Mouse (Mus musculus): ENCODE measurements at regions not wholly inside any gene's neighbourhood (a gene's known extent, or its start where the extent isn't known, plus 50 kb on each side); places are given as distances from the start of the nearest gene placed in this dataset.

DNA sequence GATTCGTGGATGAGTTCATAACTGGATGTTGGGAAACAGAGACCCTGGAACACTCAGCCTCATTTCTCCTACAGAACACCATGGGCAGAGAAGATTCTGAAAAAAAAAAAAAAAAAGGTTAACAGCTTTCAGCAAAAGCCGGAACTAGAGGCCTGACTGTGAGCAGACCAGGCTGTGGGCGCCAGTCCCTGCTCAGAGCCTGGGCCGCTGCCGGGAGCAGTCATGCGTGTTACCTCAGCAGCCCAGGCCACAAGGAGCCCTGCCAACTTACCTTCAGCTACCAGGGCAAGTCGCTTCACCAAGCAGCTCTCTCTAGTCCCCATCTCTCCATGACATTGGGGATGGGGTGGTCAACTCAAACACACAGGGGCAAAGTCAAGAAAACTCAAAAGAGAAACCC lies 140.6 kb upstream of the 1700016C15Rik start:
- Histone ChIP-seq H3K27ac (ENCODE audit: insufficient read depth, low read depth, low read length) (no peak overlapping the region), H3K4me3 (ENCODE audit: low read depth, low read length) (no peak overlapping the region), H3K27me3 (ENCODE audit: control insufficient read depth, insufficient read depth, low read length) (no peaks in the 10 kb centered on the region), H3K36me3 (ENCODE audit: control insufficient read depth, insufficient read depth, low read length) (no peaks in the 10 kb centered on the region), H3K4me1 (ENCODE audit: control insufficient read depth, insufficient read depth, insufficient read length, low read length) (no peaks in the 10 kb centered on the region)
- TF ChIP-seq CTCF (IDR thresholded peaks at IDR 0.05; ENCODE audit: extremely low read depth, insufficient read length, insufficient replicate concordance, low read depth, low read length) (no peak), POLR2A (IDR thresholded peaks at IDR 0.05; ENCODE audit: low read depth, low read length) (no peak)
- 94% methylated on average over 7 of the region's 7 CpGs for WGBS

DNA sequence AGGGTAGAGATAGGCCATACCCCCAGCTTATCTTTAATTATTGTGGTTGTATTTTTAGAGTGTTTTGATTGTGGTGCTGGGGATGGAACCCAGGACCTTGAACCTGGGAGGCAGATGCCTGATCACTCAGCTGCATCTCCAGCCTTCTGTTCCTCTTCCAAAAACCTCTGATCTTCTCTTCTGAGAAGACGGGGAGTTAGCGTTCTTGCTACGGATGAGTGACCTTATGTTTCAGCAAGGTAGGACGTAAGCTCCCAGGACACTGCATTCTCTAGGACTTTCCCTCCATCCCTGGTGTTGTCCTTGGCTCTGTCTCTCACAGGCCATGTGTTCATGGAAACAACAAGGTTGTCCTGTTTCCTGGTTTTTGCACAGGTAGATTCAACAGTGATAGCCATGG lies 140.0 kb upstream of the 1700016C15Rik start:
- Histone ChIP-seq H3K36me3 (ENCODE audit: control insufficient read depth, insufficient read depth, low read length) (no peaks in the 10 kb centered on the region), H3K4me1 (ENCODE audit: control insufficient read depth, insufficient read depth, insufficient read length, low read length) (no peaks in the 10 kb centered on the region), H3K4me3 (ENCODE audit: low read depth, low read length) (no peak overlapping the region), H3K27me3 (ENCODE audit: control insufficient read depth, insufficient read depth, low read length) (no peaks in the 10 kb centered on the region), H3K27ac (ENCODE audit: insufficient read depth, low read depth, low read length) (no peak overlapping the region)
- 96% methylated on average over 4 of the region's 4 CpGs for WGBS
- TF ChIP-seq POLR2A (IDR thresholded peaks at IDR 0.05; ENCODE audit: low read depth, low read length) (no peak), CTCF (IDR thresholded peaks at IDR 0.05; ENCODE audit: extremely low read depth, insufficient read length, insufficient replicate concordance, low read depth, low read length) (no peak)

DNA sequence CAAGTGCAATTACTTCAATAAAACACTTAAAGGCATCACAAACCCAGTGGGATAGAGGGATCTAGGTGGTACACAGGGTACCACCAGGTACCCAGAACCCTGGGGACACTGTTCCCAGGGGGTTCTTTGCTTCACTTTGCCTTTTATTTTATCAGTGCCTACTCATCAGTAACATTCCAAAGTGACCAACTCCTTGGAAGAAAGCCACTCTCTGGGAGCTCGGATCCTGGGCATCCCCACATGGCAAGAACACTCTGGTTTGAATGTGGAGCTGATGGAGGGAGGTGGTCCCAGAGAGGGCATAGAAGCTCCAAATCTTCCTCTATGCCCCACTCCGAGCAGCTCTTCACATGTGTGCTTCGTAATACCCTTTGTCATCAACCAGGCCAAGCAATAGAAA lies 137.9 kb upstream of the 1700016C15Rik start:
- no peaks in the 10 kb centered on the region for H3K4me1 ChIP-seq (ENCODE audit: control insufficient read depth, insufficient read depth, insufficient read length, low read length)
- 89% methylated on average over 3 of the region's 3 CpGs for WGBS
- no peak for TF ChIP-seq CTCF (IDR thresholded peaks at IDR 0.05; ENCODE audit: extremely low read depth, insufficient read length, insufficient replicate concordance, low read depth, low read length)
- no peak for TF ChIP-seq POLR2A (IDR thresholded peaks at IDR 0.05; ENCODE audit: low read depth, low read length)
- H3K27me3 ChIP-seq (ENCODE audit: control insufficient read depth, insufficient read depth, low read length), result no peaks in the 10 kb centered on the region
- H3K36me3 ChIP-seq (ENCODE audit: control insufficient read depth, insufficient read depth, low read length), result no peaks in the 10 kb centered on the region
- no peak overlapping the region for H3K27ac ChIP-seq (ENCODE audit: insufficient read depth, low read depth, low read length)
- H3K4me3 ChIP-seq (ENCODE audit: low read depth, low read length), result no peak overlapping the region

DNA sequence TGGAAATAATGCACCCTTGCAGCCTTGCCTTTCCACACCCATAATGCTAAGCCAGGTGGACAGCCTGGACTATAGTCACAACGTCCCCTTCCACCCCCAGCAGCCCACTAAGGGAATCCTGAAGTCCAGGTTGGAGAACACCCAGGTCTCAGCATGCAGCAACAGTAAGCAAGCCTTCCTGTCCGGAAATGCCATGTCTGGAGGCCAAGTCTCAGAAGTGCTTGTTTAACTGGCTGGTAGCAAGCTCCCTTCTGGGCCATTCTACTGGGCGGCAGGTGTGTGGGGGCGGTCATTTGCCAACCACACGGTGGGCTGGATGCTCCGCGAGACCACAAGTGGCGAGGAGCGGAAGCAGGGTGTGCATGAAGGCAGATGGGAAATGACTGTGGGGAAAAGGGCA lies 137.3 kb upstream of the 1700016C15Rik start:
- no peak for TF ChIP-seq POLR2A (IDR thresholded peaks at IDR 0.05; ENCODE audit: low read depth, low read length)
- no peak for TF ChIP-seq CTCF (IDR thresholded peaks at IDR 0.05; ENCODE audit: extremely low read depth, insufficient read length, insufficient replicate concordance, low read depth, low read length)
- Histone ChIP-seq H3K4me1 (ENCODE audit: control insufficient read depth, insufficient read depth, insufficient read length, low read length) (no peaks in the 10 kb centered on the region), H3K4me3 (ENCODE audit: low read depth, low read length) (no peak overlapping the region), H3K27me3 (ENCODE audit: control insufficient read depth, insufficient read depth, low read length) (no peaks in the 10 kb centered on the region), H3K36me3 (ENCODE audit: control insufficient read depth, insufficient read depth, low read length) (no peaks in the 10 kb centered on the region), H3K27ac (ENCODE audit: insufficient read depth, low read depth, low read length) (no peak overlapping the region)
- 82% methylated on average over 9 of the region's 9 CpGs for WGBS

DNA sequence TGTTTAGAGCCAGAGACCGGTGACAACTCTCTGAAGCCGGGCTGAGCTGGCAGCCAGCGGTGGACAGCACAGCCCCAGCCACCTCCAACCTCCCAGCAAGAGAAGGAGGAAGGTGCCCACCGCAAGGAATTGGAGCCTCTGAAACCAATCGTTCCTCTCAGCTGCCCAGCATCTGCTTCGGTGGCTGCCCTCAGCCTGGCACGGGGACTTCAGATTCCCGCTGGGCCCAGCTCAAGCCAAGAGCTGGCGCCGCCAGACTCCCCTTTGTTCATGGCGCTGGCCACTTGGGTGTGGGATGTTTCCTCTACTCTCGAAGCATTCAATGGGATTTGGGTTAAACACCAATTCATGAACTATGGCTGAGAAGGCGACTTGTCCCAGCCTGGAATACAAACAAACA lies 135.3 kb upstream of the 1700016C15Rik start:
- 90% methylated on average over 13 of the region's 13 CpGs for WGBS
- Histone ChIP-seq H3K27ac (ENCODE audit: insufficient read depth, low read depth, low read length) (no peak overlapping the region), H3K4me1 (ENCODE audit: control insufficient read depth, insufficient read depth, insufficient read length, low read length) (no peaks in the 10 kb centered on the region), H3K27me3 (ENCODE audit: control insufficient read depth, insufficient read depth, low read length) (no peaks in the 10 kb centered on the region), H3K36me3 (ENCODE audit: control insufficient read depth, insufficient read depth, low read length) (no peaks in the 10 kb centered on the region), H3K4me3 (ENCODE audit: low read depth, low read length) (no peak overlapping the region)
- TF ChIP-seq POLR2A (IDR thresholded peaks at IDR 0.05; ENCODE audit: low read depth, low read length) (no peak), CTCF (IDR thresholded peaks at IDR 0.05; ENCODE audit: extremely low read depth, insufficient read length, insufficient replicate concordance, low read depth, low read length) (no peak)

DNA sequence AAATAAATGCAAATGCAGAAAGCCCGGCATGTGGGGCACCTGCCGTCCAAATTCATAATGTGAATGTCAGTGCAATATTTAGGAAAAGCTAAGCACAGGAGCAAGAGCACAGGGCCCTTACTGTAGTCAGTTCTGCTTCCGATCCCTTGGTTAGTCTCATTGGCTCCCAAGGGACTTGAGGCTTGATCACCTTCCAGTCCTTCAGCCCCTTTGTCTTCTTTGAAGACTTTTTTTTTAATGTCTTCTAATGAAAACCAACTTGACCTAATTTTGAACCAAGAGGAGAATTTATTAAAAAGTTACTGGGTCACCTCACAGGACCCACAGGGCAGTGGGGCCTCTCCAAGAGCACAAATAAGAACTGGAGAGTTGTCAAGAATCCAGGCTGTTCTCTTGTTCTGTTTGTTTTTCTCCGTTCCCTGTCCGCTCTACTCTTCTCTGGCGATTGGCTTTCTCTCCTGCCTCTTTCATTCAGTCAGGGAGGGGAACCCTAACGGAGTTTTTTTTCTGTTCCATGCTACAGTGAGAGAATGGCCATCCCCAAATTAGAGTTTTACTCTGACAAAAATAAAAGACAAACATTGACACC lies 134.2 kb upstream of the 1700016C15Rik start:
- Histone ChIP-seq H3K36me3 (ENCODE audit: control insufficient read depth, insufficient read depth, low read length) (no peaks in the 10 kb centered on the region), H3K27ac (ENCODE audit: insufficient read depth, low read depth, low read length) (no peak overlapping the region), H3K27me3 (ENCODE audit: control insufficient read depth, insufficient read depth, low read length) (no peaks in the 10 kb centered on the region), H3K4me1 (ENCODE audit: control insufficient read depth, insufficient read depth, insufficient read length, low read length) (no peaks in the 10 kb centered on the region), H3K4me3 (ENCODE audit: low read depth, low read length) (no peak overlapping the region)
- 72% methylated on average over 7 of the region's 7 CpGs for WGBS
- TF ChIP-seq CTCF (IDR thresholded peaks at IDR 0.05; ENCODE audit: extremely low read depth, insufficient read length, insufficient replicate concordance, low read depth, low read length), result no peak
- no peak for TF ChIP-seq POLR2A (IDR thresholded peaks at IDR 0.05; ENCODE audit: low read depth, low read length)

DNA sequence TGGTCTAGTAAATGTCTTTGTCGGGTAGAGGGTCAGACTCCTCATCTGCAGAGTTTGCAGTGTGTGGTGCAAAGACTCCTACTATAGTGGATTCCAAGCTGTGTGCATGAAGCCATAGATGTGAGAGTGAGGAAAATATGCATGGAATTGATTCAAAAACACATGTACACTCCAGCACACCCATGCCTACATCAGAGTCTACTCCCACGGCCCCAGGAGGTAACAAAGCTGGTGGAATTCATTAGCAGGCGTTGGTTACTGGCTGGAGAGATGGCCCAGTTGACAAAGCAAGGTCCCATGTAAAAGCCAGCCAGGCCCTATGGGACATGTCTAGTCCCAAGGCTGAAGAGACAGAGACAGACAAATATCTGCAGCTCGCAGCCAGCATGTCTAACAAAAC lies 132.6 kb upstream of the 1700016C15Rik start:
- H3K4me3 ChIP-seq (ENCODE audit: low read depth, low read length), result no peak overlapping the region
- H3K27me3 ChIP-seq (ENCODE audit: control insufficient read depth, insufficient read depth, low read length), result no peaks in the 10 kb centered on the region
- no peaks in the 10 kb centered on the region for H3K4me1 ChIP-seq (ENCODE audit: control insufficient read depth, insufficient read depth, insufficient read length, low read length)
- no peaks in the 10 kb centered on the region for H3K36me3 ChIP-seq (ENCODE audit: control insufficient read depth, insufficient read depth, low read length)
- 79% methylated on average over 4 of the region's 4 CpGs for WGBS
- no peak for TF ChIP-seq CTCF (IDR thresholded peaks at IDR 0.05; ENCODE audit: extremely low read depth, insufficient read length, insufficient replicate concordance, low read depth, low read length)
- TF ChIP-seq POLR2A (IDR thresholded peaks at IDR 0.05; ENCODE audit: low read depth, low read length), result no peak
- H3K27ac ChIP-seq (ENCODE audit: insufficient read depth, low read depth, low read length), result no peak overlapping the region
